Mouse (Mus musculus): Measurements from ENCODE around the gene Gm3404. TPM values are rescaled to one million over a fixed set of nuclear protein-coding genes. Genes with fewer than 3 reads are reported as not detected.
"Not testable (repeated sequence)": the region's sequence is repeated elsewhere in the genome, so short reads cannot be mapped to it uniquely, and the experiment has no call there.

The Gm3404 gene
- polyA plus RNA-seq, 1 experiment from 2014 or later = not detected

GRCm38 (mm10) chr5:146564259-146564658 is 38.7 kb downstream of the Gm3404 start:
- Histone ChIP-seq H3K27ac (ENCODE audit: low read depth, low read length) (no peak overlapping the region), H3K9me3 (ENCODE audit: control insufficient read depth, low read length) (no peaks in the 10 kb centered on the region), H3K9ac (replicated peaks; ENCODE audit: low read depth, low read length) (no peak overlapping the region), H3K36me3 (ENCODE audit: control insufficient read depth, insufficient read depth, low read length) (no peaks in the 10 kb centered on the region), H3K27me3 (ENCODE audit: control insufficient read depth, insufficient read depth, low read length) (no peaks in the 10 kb centered on the region), H3K4me2 (ENCODE audit: low read depth, low read length) (no peak overlapping the region), H3K4me1 (ENCODE audit: control insufficient read depth, insufficient read depth, low read length) (no peaks in the 10 kb centered on the region), H3K4me3 (ENCODE audit: low read depth, low read length) (no peak overlapping the region)
- ATAC-seq (ENCODE audit: low read depth) = no peak
- WGBS = 87% methylated on average over 1 of the region's 1 CpGs

DNA sequence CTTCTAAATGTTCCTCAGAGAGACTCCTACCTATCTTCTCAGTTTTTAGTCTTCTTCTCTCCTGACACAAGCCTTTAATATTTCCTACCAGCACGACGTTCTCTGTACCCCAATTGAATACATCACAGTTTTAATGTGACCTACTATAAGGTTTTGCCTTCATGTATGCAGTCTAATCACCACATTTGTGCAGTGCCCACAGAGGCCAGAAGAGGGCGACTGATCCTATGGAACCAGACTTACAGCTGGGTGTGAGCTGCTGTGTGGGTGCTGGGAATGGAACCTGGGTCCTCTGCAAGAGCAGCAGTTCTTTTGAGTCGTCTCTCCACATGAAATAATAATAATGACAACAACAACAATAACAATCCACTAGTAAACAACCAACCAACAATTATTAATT is 41.5 kb downstream of the Gm3404 start:
- no peak for ATAC-seq (ENCODE audit: low read depth)
- Histone ChIP-seq H3K4me3 (ENCODE audit: low read depth, low read length) (no peak overlapping the region), H3K36me3 (ENCODE audit: control insufficient read depth, insufficient read depth, low read length) (no peaks in the 10 kb centered on the region), H3K27ac (ENCODE audit: low read depth, low read length) (no peak overlapping the region), H3K9me3 (ENCODE audit: control insufficient read depth, low read length) (no peaks in the 10 kb centered on the region), H3K9ac (replicated peaks; ENCODE audit: low read depth, low read length) (no peak overlapping the region), H3K4me1 (ENCODE audit: control insufficient read depth, insufficient read depth, low read length) (no peaks in the 10 kb centered on the region), H3K4me2 (ENCODE audit: low read depth, low read length) (no peak overlapping the region), H3K27me3 (ENCODE audit: control insufficient read depth, insufficient read depth, low read length) (no peaks in the 10 kb centered on the region)
- WGBS = 63% methylated on average over 4 of the region's 4 CpGs

- not testable (repeated sequence) for ATAC-seq (ENCODE audit: low read depth); H3K36me3 ChIP-seq (ENCODE audit: control insufficient read depth, insufficient read depth, low read length); H3K27ac ChIP-seq (ENCODE audit: low read depth, low read length); H3K27me3 ChIP-seq (ENCODE audit: control insufficient read depth, insufficient read depth, low read length); H3K4me1 ChIP-seq (ENCODE audit: control insufficient read depth, insufficient read depth, low read length); H3K4me3 ChIP-seq (ENCODE audit: low read depth, low read length); H3K4me2 ChIP-seq (ENCODE audit: low read depth, low read length); H3K9me3 ChIP-seq (ENCODE audit: control insufficient read depth, low read length); H3K9ac ChIP-seq (replicated peaks; ENCODE audit: low read depth, low read length)
- WGBS = 91% methylated on average over 6 of the region's 6 CpGs
Observed at GRCm38 (mm10) chr5:146570179-146570578, 44.6 kb downstream of the Gm3404 start.

DNA sequence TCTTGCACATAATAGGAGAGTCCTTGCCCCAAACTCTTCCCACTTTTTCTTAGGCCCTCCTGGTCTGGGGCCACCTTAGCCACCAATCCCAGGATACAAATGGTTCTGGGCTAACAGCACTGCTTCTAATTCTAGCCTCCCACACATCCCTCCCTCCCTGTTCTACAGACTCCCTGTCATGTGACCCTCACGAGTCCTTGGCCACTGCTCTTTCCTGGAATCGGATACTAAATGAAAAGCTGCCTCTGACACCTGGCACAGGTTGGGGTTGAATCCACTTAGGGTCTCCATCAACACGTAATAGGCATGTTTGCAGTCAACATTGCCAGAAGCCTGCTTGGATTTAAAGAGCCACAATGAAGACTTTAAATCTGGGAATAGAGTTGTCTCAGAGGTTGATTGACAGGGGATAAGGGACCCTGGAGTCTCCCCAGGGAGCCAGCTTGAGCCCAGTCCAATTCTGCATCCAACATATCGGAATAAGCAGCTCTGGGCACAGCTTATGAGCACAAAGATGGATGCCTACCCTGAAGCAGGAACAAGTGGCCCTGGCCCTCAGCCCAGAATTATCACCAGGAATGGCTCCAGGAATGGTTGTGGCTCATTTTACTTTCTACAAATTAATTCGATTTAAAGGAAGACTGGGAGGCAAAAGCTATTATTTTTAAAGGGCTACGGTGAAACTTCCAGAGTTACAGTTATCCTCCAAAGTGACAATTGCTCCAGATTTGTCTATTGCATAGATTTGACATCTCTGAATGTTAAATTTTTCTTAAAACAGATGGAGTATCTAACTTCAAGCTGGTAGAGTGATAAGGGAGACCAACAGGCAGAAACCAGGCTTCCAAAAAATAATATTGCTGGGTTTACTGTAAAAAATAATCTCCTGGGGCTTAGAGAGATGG is 46.5 kb downstream of the Gm3404 start:
- not testable (repeated sequence) for H3K4me3 ChIP-seq (ENCODE audit: low read depth, low read length); H3K9ac ChIP-seq (replicated peaks; ENCODE audit: low read depth, low read length); H3K27ac ChIP-seq (ENCODE audit: low read depth, low read length); H3K27me3 ChIP-seq (ENCODE audit: control insufficient read depth, insufficient read depth, low read length); H3K36me3 ChIP-seq (ENCODE audit: control insufficient read depth, insufficient read depth, low read length); H3K9me3 ChIP-seq (ENCODE audit: control insufficient read depth, low read length); H3K4me2 ChIP-seq (ENCODE audit: low read depth, low read length); H3K4me1 ChIP-seq (ENCODE audit: control insufficient read depth, insufficient read depth, low read length)
- 66% methylated on average over 6 of the region's 6 CpGs for WGBS
- ATAC-seq (ENCODE audit: low read depth) = 0 out of 2 replicates have a peak, but pooled peaks have one; percentile 51

- H3K4me2 ChIP-seq (ENCODE audit: low read depth, low read length) = not testable (repeated sequence)
- WGBS = 95% methylated on average over 4 of the region's 4 CpGs
Observed at GRCm38 (mm10) chr5:146572735-146573042, 47.1 kb downstream of the Gm3404 start.

DNA sequence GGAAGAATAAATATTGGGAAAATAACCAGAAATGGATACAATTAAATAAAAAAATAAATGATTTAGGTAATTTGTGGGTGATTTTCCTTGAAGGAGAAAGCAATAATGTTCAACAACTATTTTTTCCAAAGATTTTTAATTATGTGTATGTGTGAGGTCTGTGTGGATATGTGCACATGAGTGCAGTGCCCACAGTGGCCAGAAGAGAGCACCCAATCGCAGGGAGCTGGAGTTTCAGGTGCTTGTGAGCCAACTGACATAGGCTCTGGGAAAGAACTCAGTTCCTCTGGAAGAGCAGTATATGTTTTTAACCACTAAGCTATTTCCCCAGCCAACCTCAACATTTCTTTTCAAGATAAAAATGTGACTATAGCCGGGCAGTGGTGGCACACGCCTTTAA is 51.1 kb downstream of the Gm3404 start:
- no peak overlapping the region for H3K4me2 ChIP-seq (ENCODE audit: low read depth, low read length)
- WGBS = 91% methylated on average over 3 of the region's 3 CpGs
- H3K27me3 ChIP-seq (ENCODE audit: control insufficient read depth, insufficient read depth, low read length) = no peaks in the 10 kb centered on the region
- no peak for ATAC-seq (ENCODE audit: low read depth)
- H3K27ac ChIP-seq (ENCODE audit: low read depth, low read length) = no peak overlapping the region
- H3K36me3 ChIP-seq (ENCODE audit: control insufficient read depth, insufficient read depth, low read length) = no peaks in the 10 kb centered on the region
- H3K9me3 ChIP-seq (ENCODE audit: control insufficient read depth, low read length) = no peaks in the 10 kb centered on the region
- H3K4me1 ChIP-seq (ENCODE audit: control insufficient read depth, insufficient read depth, low read length) = no peaks in the 10 kb centered on the region
- no peak overlapping the region for H3K9ac ChIP-seq (replicated peaks; ENCODE audit: low read depth, low read length)
- H3K4me3 ChIP-seq (ENCODE audit: low read depth, low read length) = no peak overlapping the region

More at GRCm38 (mm10) chr5:146572735-146573042, 47.1 kb downstream of the Gm3404 start:
- not testable (repeated sequence) for H3K4me3 ChIP-seq (ENCODE audit: low read depth, low read length); H3K4me1 ChIP-seq (ENCODE audit: control insufficient read depth, insufficient read depth, low read length); H3K27me3 ChIP-seq (ENCODE audit: control insufficient read depth, insufficient read depth, low read length); H3K9ac ChIP-seq (replicated peaks; ENCODE audit: low read depth, low read length); H3K36me3 ChIP-seq (ENCODE audit: control insufficient read depth, insufficient read depth, low read length); H3K27ac ChIP-seq (ENCODE audit: low read depth, low read length); ATAC-seq (ENCODE audit: low read depth); H3K9me3 ChIP-seq (ENCODE audit: control insufficient read depth, low read length)

Other genes with a start within 250 kb of the Gm3404 start
- 9.7 and 13.5 TPM in 2 replicates for gene Wasf3, start 140.8 kb upstream of the Gm3404 start, polyA plus RNA-seq (2014; fragmentation: Nextera tagmentation; extraction: Ambion mirVana)
- not detected in 2 replicates for gene Gm6408, start 43.8 kb upstream of the Gm3404 start, polyA plus RNA-seq (2014; fragmentation: Nextera tagmentation; extraction: Ambion mirVana)
- not detected in 2 replicates for gene Gm6370, start 34.4 kb upstream of the Gm3404 start, polyA plus RNA-seq (2014; fragmentation: Nextera tagmentation; extraction: Ambion mirVana)
- gene 4930449I24Rik, start 23.4 kb upstream of the Gm3404 start, polyA plus RNA-seq (2014; fragmentation: Nextera tagmentation; extraction: Ambion mirVana) = not detected in 2 replicates
- not detected in 2 replicates for gene Gm3402, start 11.7 kb upstream of the Gm3404 start, polyA plus RNA-seq (2014; fragmentation: Nextera tagmentation; extraction: Ambion mirVana)
- not detected in 2 replicates for gene Gm3409, start 11.8 kb downstream of the Gm3404 start, polyA plus RNA-seq (2014; fragmentation: Nextera tagmentation; extraction: Ambion mirVana)
- not detected in 2 replicates for gene Gm3415, start 30.3 kb downstream of the Gm3404 start, polyA plus RNA-seq (2014; fragmentation: Nextera tagmentation; extraction: Ambion mirVana)
- 18.2 and 24.2 TPM in 2 replicates for gene Gpr12, start 59.4 kb downstream of the Gm3404 start, polyA plus RNA-seq (2014; fragmentation: Nextera tagmentation; extraction: Ambion mirVana)

Data from neural tube, embryonic 14.5 days (tissue).